Mouse (Mus musculus): Measurements from ENCODE around the gene Rad9b. TPM values are rescaled to one million over a fixed set of nuclear protein-coding genes. Genes with fewer than 3 reads are reported as not detected.

Rad9b gene
- 1 to 10 TPM; 1.9 to 2.8 TPM for total RNA-seq (2021)
- polyA plus RNA-seq (2012; rRNA removed) = 2.3 and 2.4 TPM in 2 replicates
- long read RNA-seq, partial matches to known transcripts = 0 of 1 reads
- long read RNA-seq, other reads (novel, unspliced or antisense) = 1 of 1 reads

GRCm38 (mm10) chr5:122353807-122354491 is at the start of gene Rad9b, which contains the start of gene Vps29:
Gene Rad9b (minus strand): TSS chr5:122354233.
Gene Vps29 (plus strand): TSS chr5:122354369.
- DNase-seq = peak; percentile 98

- DNase-seq = no peak
Observed at GRCm38 (mm10) chr5:122403362-122403761, 49.3 kb upstream of the Rad9b start.

GRCm38 (mm10) chr5:122402772-122403171 is 48.7 kb upstream of the Rad9b start:
- no peak for DNase-seq

GRCm38 (mm10) chr5:122402160-122402559 is 48.1 kb upstream of the Rad9b start:
- DNase-seq = no peak

GRCm38 (mm10) chr5:122401303-122401640 is 47.2 kb upstream of the Rad9b start:
- DNase-seq = peak; percentile 77

GRCm38 (mm10) chr5:122400628-122401302 is 46.7 kb upstream of the Rad9b start:
- peak; percentile 92 for DNase-seq

GRCm38 (mm10) chr5:122399871-122400270 is 45.8 kb upstream of the Rad9b start:
- no peak for DNase-seq

- no peak for DNase-seq
Observed at GRCm38 (mm10) chr5:122397495-122397894, 43.5 kb upstream of the Rad9b start.

- DNase-seq = peak; percentile 62
Observed at GRCm38 (mm10) chr5:122396791-122397190, 42.8 kb upstream of the Rad9b start.

DNA sequence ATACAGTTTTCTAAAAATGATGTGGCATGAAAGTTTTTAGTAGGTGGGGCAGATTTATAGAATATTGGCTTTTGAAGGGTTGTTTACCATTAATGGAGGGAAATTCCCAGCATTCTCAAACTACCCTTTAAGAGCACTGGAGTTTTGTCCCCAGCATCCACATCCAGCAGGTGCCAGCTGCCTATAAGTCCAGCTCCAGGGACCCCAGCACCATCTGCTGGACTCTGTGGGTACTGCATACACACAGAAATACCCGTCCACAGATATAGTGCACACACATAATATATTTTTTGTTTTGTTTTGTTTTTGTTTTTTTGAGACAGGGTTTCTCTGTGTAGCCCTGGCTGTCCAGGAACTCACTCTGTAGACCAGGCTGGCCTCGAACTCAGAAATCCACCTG is 39.9 kb upstream of the Rad9b start:
- DNase-seq = peak; percentile 74

GRCm38 (mm10) chr5:122392227-122393004 is 38.4 kb upstream of the Rad9b start:
- DNase-seq = peak; percentile 40

DNA sequence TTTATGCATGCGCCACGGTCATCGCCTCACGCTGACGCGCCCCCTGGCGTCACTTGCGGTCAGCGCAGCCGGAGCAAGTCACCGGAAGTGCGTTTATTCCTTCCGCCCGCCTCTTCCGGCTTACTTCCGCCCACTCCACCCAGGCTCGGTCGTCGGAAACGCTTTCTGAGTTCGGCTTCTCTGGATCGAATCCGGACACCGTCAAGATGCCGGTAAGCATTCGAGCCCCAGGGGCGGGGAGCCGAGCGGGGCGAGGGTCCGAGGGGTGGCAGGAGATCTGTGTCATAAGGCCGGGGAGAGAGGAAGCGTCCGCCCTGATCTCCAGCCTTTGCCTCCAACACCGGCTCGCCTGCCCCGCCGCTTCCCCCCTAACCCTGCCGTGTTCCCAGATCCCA is 37.8 kb upstream of the Rad9b start, which contains the start of gene Arpc3:
Arpc3 (plus strand) TSS at position 93 of the 395 bp plus-strand sequence.
- DNase-seq = peak; percentile 93

DNA sequence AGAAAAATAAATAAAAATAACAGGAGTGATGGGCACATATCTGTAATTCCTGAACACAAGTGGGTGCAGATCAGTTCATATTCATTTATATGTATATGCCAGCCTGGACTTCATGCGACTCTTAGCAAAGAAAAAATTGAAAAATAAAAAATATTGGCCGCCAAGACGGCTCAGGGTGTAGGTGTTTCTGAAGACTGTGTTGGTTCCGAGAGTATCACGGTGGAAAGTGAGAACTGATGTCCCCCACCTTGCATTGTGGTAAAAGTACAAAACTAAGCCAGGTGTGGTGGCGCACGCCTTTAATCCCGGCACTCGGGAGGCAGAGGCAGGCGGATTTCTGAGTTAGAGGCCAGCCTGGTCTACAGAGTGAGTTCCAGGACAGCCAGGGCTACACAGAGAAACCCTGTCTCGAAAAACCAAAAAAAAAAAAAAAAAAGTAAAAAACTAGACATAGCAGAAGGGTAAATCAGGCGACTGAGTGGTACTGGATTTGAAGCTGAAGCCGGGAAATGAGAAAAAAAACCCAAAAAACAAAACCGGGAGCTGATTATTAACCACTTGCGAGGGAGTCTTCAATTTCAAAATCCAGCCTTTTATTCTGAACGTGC is 37.2 kb upstream of the Rad9b start:
- no peak for DNase-seq

GRCm38 (mm10) chr5:122390671-122391070 is 36.6 kb upstream of the Rad9b start:
- DNase-seq = no peak

- DNase-seq = no peak
Observed at GRCm38 (mm10) chr5:122390006-122390405, 36.0 kb upstream of the Rad9b start.

GRCm38 (mm10) chr5:122379374-122380155 is 25.5 kb upstream of the Rad9b start:
- peak; percentile 80 for DNase-seq

DNA sequence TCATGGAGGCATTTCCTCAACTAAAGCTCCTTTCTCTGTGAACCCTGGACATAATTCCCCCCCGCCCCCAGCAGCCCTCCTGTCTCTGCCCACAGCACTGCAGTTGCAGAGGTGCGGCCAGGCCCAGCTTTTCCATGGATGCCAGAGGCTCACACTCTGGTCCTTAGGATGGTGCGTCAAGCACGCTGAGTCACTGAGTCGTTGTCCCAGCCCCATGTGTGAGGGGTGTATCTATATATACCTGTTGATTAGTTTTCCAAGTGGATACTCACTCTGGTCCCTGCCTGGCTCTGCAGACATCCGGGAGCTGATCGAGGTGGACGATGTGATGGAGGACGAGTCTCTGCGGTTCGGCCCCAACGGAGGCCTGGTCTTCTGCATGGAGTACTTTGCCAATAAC is 24.1 kb upstream of the Rad9b start:
- DNase-seq = no peak

- DNase-seq = no peak
Observed at GRCm38 (mm10) chr5:122377101-122377833, 23.2 kb upstream of the Rad9b start.

DNA sequence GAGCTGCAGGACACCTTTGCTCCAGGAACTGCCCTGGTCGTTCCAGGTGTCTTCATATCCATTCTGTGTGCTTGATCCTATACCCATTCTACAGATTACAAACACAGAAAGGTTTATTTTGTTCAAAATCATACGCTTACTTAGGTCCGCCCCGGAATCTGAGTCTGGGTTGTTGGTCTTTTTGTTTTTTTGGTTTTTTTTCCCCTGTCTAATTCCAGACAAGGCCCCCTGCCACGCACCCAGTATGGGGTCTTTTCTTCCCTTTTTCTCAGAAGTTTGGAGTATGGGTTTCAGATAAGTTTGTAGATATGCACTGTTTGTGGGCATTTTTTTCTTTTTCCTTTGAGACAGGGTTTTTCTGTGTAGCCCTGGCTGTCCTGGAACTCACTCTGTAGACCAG is 18.8 kb upstream of the Rad9b start:
- no peak for DNase-seq

GRCm38 (mm10) chr5:122372192-122372769 is 18.2 kb upstream of the Rad9b start, which contains the start of gene Fam216a:
Gene Fam216a (minus strand): TSS chr5:122372364.
- DNase-seq = peak; percentile 99

Measured in adrenal gland, adult 2 months (tissue).